19 mouse cellular contexts compared by ENCODE assay signal in genomic region chr9:123309073-123309472, GRCm38 (mm10). TPM values are rescaled to one million over a fixed set of nuclear protein-coding genes. Genes with fewer than 3 reads are reported as not detected.
DNase-seq lines count a peak whose midpoint lies in the region; ATAC-seq and TF ChIP-seq lines count a peak whose summit lies in the region.
"Had no signal": no experiment of that assay in that cellular context is flagged by ENCODE, and none has a peak within 500 bp of the region (broad histone marks: within the 10 kb centered on the region; RNA-seq: fewer than 3 reads in every experiment).

No protein-coding gene starts in this region.

- no peak overlapping the region for H3K27ac ChIP-seq in kidney, postnatal 0 days
- peak overlapping the region; percentile 72; the same call in 1 of the 2 replicates for H3K27ac ChIP-seq in CH12.LX (ENCODE audit: insufficient read depth, low read depth)
- no peak overlapping the region for H3K27ac ChIP-seq in forebrain, embryonic 16.5 days (ENCODE audit: low read length)
- H3K27ac ChIP-seq: forebrain, embryonic 12.5 days; heart, embryonic 15.5 days; intestine, embryonic 15.5 days; layer of hippocampus, adult 2 months; limb, embryonic 13.5 days; lung, embryonic 15.5 days; neural tube, embryonic 12.5 days had no signal

- WGBS in kidney, postnatal 0 days: 32% methylated on average over 5 of the region's 5 CpGs
- 71% methylated on average over 5 of the region's 5 CpGs for WGBS in forebrain, embryonic 16.5 days

- dilution Hi-C loops in CH12.LX (cut with MboI; ENCODE audit: extremely low pct_ligation_motif_present, extremely low pct_unique_long_range_greater_than_20kb, low sequenced_read_pairs): no loop called here

- TF ChIP-seq EP300 in CH12.LX (IDR thresholded peaks at IDR 0.05; ENCODE audit: low read length): no peak

- no peak overlapping the region for H3K4me2 ChIP-seq in kidney, postnatal 0 days (ENCODE audit: low read length)
- H3K4me2 ChIP-seq in CH12.LX (ENCODE audit: insufficient read depth, low read depth, poor library complexity, severe bottlenecking): peak overlapping the region; percentile 58
- H3K4me2 ChIP-seq in forebrain, embryonic 16.5 days (ENCODE audit: low read length): no peak overlapping the region
- H3K4me2 ChIP-seq: forebrain, embryonic 12.5 days; heart, embryonic 15.5 days; intestine, embryonic 15.5 days; limb, embryonic 13.5 days; lung, embryonic 15.5 days; midbrain, embryonic 11.5 days; neural tube, embryonic 12.5 days had no signal

- no peak for ATAC-seq in kidney, postnatal 0 days (replicated peaks; ENCODE audit: low FRiP score, low read depth)
- no peak for ATAC-seq in CD4-positive, CD25-positive, alpha-beta regulatory T cell, adult 4 months
- ATAC-seq in forebrain, embryonic 16.5 days: no peak
- ATAC-seq: activated CD4-positive, CD25-positive, alpha-beta regulatory T cell, adult 4 months; intestine, embryonic 15.5 days had no signal

- H3K27me3 ChIP-seq in kidney, postnatal 0 days (ENCODE audit: insufficient read depth, low read length): no peaks in the 10 kb centered on the region
- no peaks in the 10 kb centered on the region for H3K27me3 ChIP-seq in CH12.LX (replicated peaks)
- H3K27me3 ChIP-seq in forebrain, embryonic 16.5 days (replicated peaks; ENCODE audit: control insufficient read depth, insufficient read depth, low read length): no peaks in the 10 kb centered on the region
- H3K27me3 ChIP-seq: forebrain, embryonic 12.5 days; heart, embryonic 15.5 days; intestine, embryonic 15.5 days; lung, embryonic 15.5 days; neural tube, embryonic 12.5 days had no signal

- TF ChIP-seq RAD21 in CH12.LX (IDR thresholded peaks at IDR 0.05; ENCODE audit: low read depth, low read length): no peak

- no peak overlapping the region for H3K9ac ChIP-seq in kidney, postnatal 0 days (ENCODE audit: low read depth, low read length)
- H3K9ac ChIP-seq in CH12.LX (ENCODE audit: insufficient read depth, low read depth): peak overlapping the region; percentile 40; the same call in 1 of the 2 replicates
- H3K9ac ChIP-seq in forebrain, embryonic 16.5 days (replicated peaks; ENCODE audit: low read depth, low read length): no peak overlapping the region
- H3K9ac ChIP-seq: forebrain, embryonic 12.5 days; heart, embryonic 15.5 days; intestine, embryonic 15.5 days; limb, embryonic 13.5 days; lung, embryonic 15.5 days; neural tube, embryonic 12.5 days had no signal

- H3K9me3 ChIP-seq in kidney, postnatal 0 days (replicated peaks; ENCODE audit: low read length): no peaks in the 10 kb centered on the region
- H3K9me3 ChIP-seq in CH12.LX (replicated peaks; ENCODE audit: low read length): no peaks in the 10 kb centered on the region
- H3K9me3 ChIP-seq in forebrain, embryonic 16.5 days (ENCODE audit: control insufficient read depth, low read length): no peaks in the 10 kb centered on the region
- H3K9me3 ChIP-seq: forebrain, embryonic 12.5 days; heart, embryonic 15.5 days; intestine, embryonic 15.5 days; limb, embryonic 13.5 days; lung, embryonic 15.5 days; neural tube, embryonic 12.5 days had no signal

- in situ Hi-C loops in CH12.LX (cut with MboI; ENCODE audit: low pct_ligation_motif_present, low pct_unique_long_range_greater_than_20kb, low sequenced_read_pairs): no loop called here

- H3K79me2 ChIP-seq in CH12.LX (replicated peaks; ENCODE audit: control insufficient read depth, extremely low read depth, insufficient read depth, poor library complexity, severe bottlenecking): no peaks in the 10 kb centered on the region

- no peak for TF ChIP-seq POLR2A in CH12.LX (IDR thresholded peaks at IDR 0.05; ENCODE audit: low read depth, low read length)

- H3K4me1 ChIP-seq in kidney, postnatal 0 days (replicated peaks; ENCODE audit: insufficient read depth, low read length): no peaks in the 10 kb centered on the region
- peaks cover 15 to 24% of the 10 kb centered on the region in 2 experiments for H3K4me1 ChIP-seq in CH12.LX (ENCODE audit: control insufficient read depth in 1 of 2, insufficient read depth in 2 of 2)
- H3K4me1 ChIP-seq in forebrain, embryonic 16.5 days (replicated peaks; ENCODE audit: control insufficient read depth, insufficient read depth, low read length): no peaks in the 10 kb centered on the region
- H3K4me1 ChIP-seq: forebrain, embryonic 12.5 days; heart, embryonic 15.5 days; intestine, embryonic 15.5 days; neural tube, embryonic 12.5 days had no signal

- no peak for TF ChIP-seq CTCF in kidney, postnatal 0 days (IDR thresholded peaks at IDR 0.05; ENCODE audit: low read depth)
- no peak for TF ChIP-seq CTCF in CH12.LX (conservative IDR thresholded peaks at IDR 0.05 in 1 of 2, IDR thresholded peaks at IDR 0.05 in 1 of 2; ENCODE audit: low read depth in 2 of 2, low read length in 2 of 2)

- H3K4me3 ChIP-seq in kidney, postnatal 0 days (replicated peaks; ENCODE audit: low read depth, low read length): no peak overlapping the region
- no peak overlapping the region for H3K4me3 ChIP-seq in CH12.LX (replicated peaks in 1 of 3; ENCODE audit: low read depth in 2 of 3, low read length in 2 of 3, poor library complexity in 1 of 3)
- no peak overlapping the region for H3K4me3 ChIP-seq in forebrain, embryonic 16.5 days (replicated peaks; ENCODE audit: low read length)
- H3K4me3 ChIP-seq: forebrain, embryonic 12.5 days; heart, embryonic 15.5 days; intestine, embryonic 15.5 days; layer of hippocampus, adult 2 months; limb, embryonic 13.5 days; lung, embryonic 15.5 days; neural tube, embryonic 12.5 days had no signal

- no peaks in the 10 kb centered on the region for H3K36me3 ChIP-seq in kidney, postnatal 0 days (ENCODE audit: insufficient read depth, low read length)
- no peaks in the 10 kb centered on the region for H3K36me3 ChIP-seq in CH12.LX (replicated peaks in 1 of 2; ENCODE audit: control insufficient read depth in 1 of 2, insufficient read depth in 1 of 2, low read length in 1 of 2)
- no peaks in the 10 kb centered on the region for H3K36me3 ChIP-seq in forebrain, embryonic 16.5 days (ENCODE audit: control insufficient read depth, insufficient read depth)
- H3K36me3 ChIP-seq: forebrain, embryonic 12.5 days; heart, embryonic 15.5 days; intestine, embryonic 15.5 days; limb, embryonic 13.5 days; lung, embryonic 15.5 days; neural tube, embryonic 12.5 days had no signal

- DNase-seq in kidney, postnatal 0 days (ENCODE audit: low spot score): peak; percentile 4
- no peak for DNase-seq in kidney, postnatal 4 days
- DNase-seq in 3134 (ENCODE audit: extremely low read depth, insufficient read length, low spot score) (peak; percentile 61), CH12.LX (ENCODE audit: extremely low read depth) (peak; percentile 38)
- peak; percentile 68 to 83 for DNase-seq in adrenal gland, postnatal 36 days
- no peak for DNase-seq in cerebellum, postnatal 14 days
- DNase-seq: cerebellum, adult 11 months; gastrocnemius, postnatal 14 days had no signal

TF ChIP-seq in CH12.LX, 34 proteins besides CTCF, POLR2A, EP300 and RAD21:
- TF ChIP-seq JUN (IDR thresholded peaks at IDR 0.05; ENCODE audit: insufficient read depth, low read depth, low read length): no peak
- TF ChIP-seq MEF2A (IDR thresholded peaks at IDR 0.05; ENCODE audit: borderline replicate concordance, low read depth, low read length): 0 out of 2 replicates have a peak, but pooled peaks have one; percentile 32
- TF ChIP-seq MAX (IDR thresholded peaks at IDR 0.05; ENCODE audit: low read length): peak; percentile 73
- no peak for TF ChIP-seq MYC (IDR thresholded peaks at IDR 0.05; ENCODE audit: low read depth, low read length)
- no peak; the same call in 1 of the 2 replicates for TF ChIP-seq BHLHE40 (IDR thresholded peaks at IDR 0.05; ENCODE audit: low read depth, low read length)
- peak; percentile 13 for TF ChIP-seq SMC3 (IDR thresholded peaks at IDR 0.05; ENCODE audit: low read depth, low read length)
- no peak for TF ChIP-seq NELFE (IDR thresholded peaks at IDR 0.05; ENCODE audit: low read depth, low read length)
- peak; percentile 46; the same call in 1 of the 2 replicates for TF ChIP-seq CHD2 (IDR thresholded peaks at IDR 0.05; ENCODE audit: low read length)

RNA-seq across cellular contexts. Expression of gene Tmem158, which starts 48.5 kb away (rescaled TPM):
- polyA plus RNA-seq in kidney, postnatal 0 days (2015; fragmentation: Nextera tagmentation; extraction: Ambion mirVana): 8.2 and 12.2 TPM in 2 replicates
- total RNA-seq in CH12.LX (2012; rRNA removed) (6.6 and 7.3 TPM in 2 replicates), CH12.LX (2014; rRNA removed) (1.8 and 2.4 TPM in 2 replicates)
- 2.1 and 2.9 TPM in 2 replicates for polyA plus RNA-seq in CH12.LX (2012; ENCODE audit: insufficient read length, low read depth)
- total RNA-seq in adrenal gland, postnatal 36 days (2021): 10 to 100 TPM in 1 of 2 experiments, 1 to 10 TPM in 1; 9.3 to 10.2 TPM
- 1 to 10 TPM in 1 of 2 experiments, not detected in 1; 1.0 TPM for polyA plus RNA-seq in CD4-positive, CD25-positive, alpha-beta regulatory T cell, adult 4 months (2017; shearing (Covaris generic))
- polyA plus RNA-seq in forebrain, embryonic 16.5 days (2015; fragmentation: Nextera tagmentation; extraction: Ambion mirVana): 29.0 TPM in 2 replicates

RNA-seq across cellular contexts. Expression of gene Lars2, which starts 57.7 kb away (rescaled TPM):
- polyA plus RNA-seq in kidney, postnatal 0 days (2015; fragmentation: Nextera tagmentation; extraction: Ambion mirVana): 1,450 and 1,696 TPM in 2 replicates
- total RNA-seq in CH12.LX (2012; rRNA removed) (4,255 and 15,188 TPM in 2 replicates), CH12.LX (2014; rRNA removed) (4.8 and 5.1 TPM in 2 replicates)
- 421 and 765 TPM in 2 replicates for polyA plus RNA-seq in CH12.LX (2012; ENCODE audit: insufficient read length, low read depth)
- 100 to 1,000 TPM in 1 of 2 experiments, 10 to 100 TPM in 1; 76.9 to 116 TPM for total RNA-seq in adrenal gland, postnatal 36 days (2021)
- 1,000 to 10,000 TPM in 1 of 2 experiments, 100 to 1,000 TPM in 1; 704 to 1,559 TPM for polyA plus RNA-seq in CD4-positive, CD25-positive, alpha-beta regulatory T cell, adult 4 months (2017; shearing (Covaris generic))
- 763 and 906 TPM in 2 replicates for polyA plus RNA-seq in forebrain, embryonic 16.5 days (2015; fragmentation: Nextera tagmentation; extraction: Ambion mirVana)

Comparison
In these comparisons a context has a peak if more than half of its experiments do, and no peak if none do; other contexts are left out.
1. DNase-seq: peak in kidney, postnatal 0 days (single experiment), 3134 (single experiment), CH12.LX (single experiment) and adrenal gland, postnatal 36 days (2 of 2); none in kidney, postnatal 4 days (0 of 2) and cerebellum, postnatal 14 days (0 of 2).